Mouse (Mus musculus) kidney, embryonic 15.5 days (tissue): ENCODE results near the gene Shisa4. TPM values are rescaled to one million over a fixed set of nuclear protein-coding genes. Genes with fewer than 3 reads are reported as not detected.

Experiments used
- ATAC-seq: fragments of 200-750 bp; cut with Nextera tagmentation; replicated peaks from 2 replicates; pipeline ENCODE4 v1.8.0; 2017; ENCODE audit warnings: moderate TSS enrichment; ENCODE audit not compliant: low FRiP score
- H3K27ac ChIP-seq: fragments of 300-500 bp; sonication (generic); 2 replicates; pipeline ENCODE4 v1.5.1; 2015; ENCODE audit warnings: mild to moderate bottlenecking, inconsistent platforms
- H3K27me3 ChIP-seq: fragments of 300-500 bp; sonication (generic); 2 replicates; pipeline ENCODE4 v1.6.1; 2015; ENCODE audit warnings: inconsistent platforms
- H3K36me3 ChIP-seq: fragments of 300-500 bp; sonication (generic); 2 replicates; pipeline ENCODE4 v1.6.1; 2015; ENCODE audit warnings: inconsistent platforms
- H3K4me1 ChIP-seq: fragments of 300-500 bp; sonication (generic); 2 replicates; pipeline ENCODE4 v1.6.1; 2015; ENCODE audit warnings: inconsistent platforms
- H3K4me2 ChIP-seq: fragments of 300-500 bp; sonication (generic); 2 replicates; pipeline ENCODE4 v1.6.1; 2015; ENCODE audit warnings: moderate library complexity, mild to moderate bottlenecking, inconsistent platforms
- H3K4me3 ChIP-seq: fragments of 300-500 bp; sonication (generic); replicated peaks from 2 replicates; pipeline ENCODE4 v1.5.1; 2015; ENCODE audit warnings: mild to moderate bottlenecking, inconsistent platforms
- H3K9ac ChIP-seq: fragments of 300-500 bp; sonication (generic); 2 replicates; pipeline ENCODE4 v1.6.1; 2015; ENCODE audit warnings: mild to moderate bottlenecking, inconsistent platforms
- H3K9me3 ChIP-seq: fragments of 300-500 bp; sonication (generic); replicated peaks from 2 replicates; pipeline ENCODE4 v1.6.1; 2016; ENCODE audit warnings: inconsistent platforms
- WGBS: fragments of 180-500 bp; shearing (Covaris S2); methylation state at CpG from one replicate; pipeline ENCODE4 v1.1.7; 2015; ENCODE audit warnings: mixed read lengths; 5-methylcytosine and 5-hydroxymethylcytosine counted together
- polyA plus RNA-seq: library from polyadenylated mRNA; unstranded; fragments of >200 nt; fragmentation: Nextera tagmentation; extraction: Ambion mirVana; gene quantifications from 2 replicates; pipeline ENCODE4 v1.2.1, GENCODE M21; 2015

The Shisa4 gene
- polyA plus RNA-seq, 1 experiment from 2014 or later, result 48.3 TPM

GRCm38 (mm10) chr1:135362115-135362514, 12.9 kb downstream of the Shisa4 start:
- Histone ChIP-seq H3K4me3 (no peak overlapping the region), H3K9ac (no peak overlapping the region), H3K4me2 (no peak overlapping the region), H3K9me3 (no peaks in the 10 kb centered on the region), H3K4me1 (peaks cover 6% of the 10 kb centered on the region; the same call in 1 of the 2 replicates), H3K36me3 (no peaks in the 10 kb centered on the region), H3K27me3 (no peaks in the 10 kb centered on the region), H3K27ac (no peak overlapping the region)
- ATAC-seq, result no peak

DNA sequence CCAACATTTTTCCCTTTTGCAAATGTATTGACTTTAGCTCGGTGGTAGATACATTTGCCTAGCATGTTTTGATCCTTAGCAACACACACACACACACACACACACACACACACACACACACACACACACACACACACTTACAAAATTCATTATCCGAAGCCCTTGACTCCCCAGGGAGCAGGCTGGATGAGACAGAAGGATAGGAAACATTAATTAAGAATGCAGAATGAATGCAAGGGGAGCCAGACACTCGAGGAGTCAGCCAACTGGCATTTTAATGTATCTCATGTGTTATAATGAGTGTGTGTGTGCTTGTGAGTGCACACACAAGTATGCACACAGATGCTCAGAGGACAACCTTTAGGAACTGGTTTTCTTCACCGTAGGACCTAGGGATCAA, 13.5 kb downstream of the Shisa4 start:
- Histone ChIP-seq H3K27ac (no peak overlapping the region), H3K4me3 (no peak overlapping the region), H3K27me3 (no peaks in the 10 kb centered on the region), H3K4me1 (peaks cover 6% of the 10 kb centered on the region; the same call in 1 of the 2 replicates), H3K4me2 (no peak overlapping the region), H3K9ac (no peak overlapping the region), H3K36me3 (no peaks in the 10 kb centered on the region), H3K9me3 (no peaks in the 10 kb centered on the region)
- 86% methylated on average over 4 of the region's 4 CpGs for WGBS
- ATAC-seq, result no peak

GRCm38 (mm10) chr1:135359071-135359470, 16.0 kb downstream of the Shisa4 start:
- H3K27me3 ChIP-seq, result no peaks in the 10 kb centered on the region

DNA sequence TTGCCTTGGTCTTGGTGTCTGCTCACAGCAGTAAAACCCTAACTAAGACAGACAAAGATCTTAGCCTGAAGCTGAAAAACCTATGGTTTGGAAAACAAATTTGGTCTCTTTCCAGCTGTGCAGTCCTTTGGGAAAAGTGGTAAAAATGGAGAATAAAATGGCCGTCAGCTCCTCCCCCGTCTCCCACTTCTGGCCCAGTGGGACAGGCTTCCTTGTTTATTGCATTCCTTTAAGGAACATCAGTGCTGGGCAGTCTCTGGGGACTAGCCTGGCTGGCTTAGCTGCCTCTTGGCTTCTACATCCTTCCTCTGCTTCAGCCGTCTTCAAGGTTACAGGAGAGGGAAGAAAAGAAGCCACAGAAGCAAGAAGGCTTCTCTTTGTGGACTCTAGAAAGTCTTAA, 23.1 kb downstream of the Shisa4 start:
- ATAC-seq, result no peak
- Histone ChIP-seq H3K36me3 (no peaks in the 10 kb centered on the region), H3K27ac (no peak overlapping the region), H3K4me3 (no peak overlapping the region), H3K4me2 (no peak overlapping the region), H3K4me1 (0 out of 2 replicates have a peak, but pooled peaks cover 4% of the 10 kb centered on the region), H3K9ac (no peak overlapping the region), H3K9me3 (no peaks in the 10 kb centered on the region), H3K27me3 (no peaks in the 10 kb centered on the region)
- 55% methylated on average over 3 of the region's 3 CpGs for WGBS

More at GRCm38 (mm10) chr1:135359071-135359470, 16.0 kb downstream of the Shisa4 start:
- WGBS, result 11% methylated on average over 2 of the region's 2 CpGs
- Histone ChIP-seq H3K4me2 (no peak overlapping the region), H3K4me1 (peaks cover 6% of the 10 kb centered on the region; the same call in 1 of the 2 replicates), H3K4me3 (no peak overlapping the region), H3K27ac (no peak overlapping the region), H3K36me3 (no peaks in the 10 kb centered on the region), H3K9ac (no peak overlapping the region), H3K9me3 (no peaks in the 10 kb centered on the region)
- ATAC-seq, result peak; percentile 49; the same call in 1 of the 2 replicates

DNA sequence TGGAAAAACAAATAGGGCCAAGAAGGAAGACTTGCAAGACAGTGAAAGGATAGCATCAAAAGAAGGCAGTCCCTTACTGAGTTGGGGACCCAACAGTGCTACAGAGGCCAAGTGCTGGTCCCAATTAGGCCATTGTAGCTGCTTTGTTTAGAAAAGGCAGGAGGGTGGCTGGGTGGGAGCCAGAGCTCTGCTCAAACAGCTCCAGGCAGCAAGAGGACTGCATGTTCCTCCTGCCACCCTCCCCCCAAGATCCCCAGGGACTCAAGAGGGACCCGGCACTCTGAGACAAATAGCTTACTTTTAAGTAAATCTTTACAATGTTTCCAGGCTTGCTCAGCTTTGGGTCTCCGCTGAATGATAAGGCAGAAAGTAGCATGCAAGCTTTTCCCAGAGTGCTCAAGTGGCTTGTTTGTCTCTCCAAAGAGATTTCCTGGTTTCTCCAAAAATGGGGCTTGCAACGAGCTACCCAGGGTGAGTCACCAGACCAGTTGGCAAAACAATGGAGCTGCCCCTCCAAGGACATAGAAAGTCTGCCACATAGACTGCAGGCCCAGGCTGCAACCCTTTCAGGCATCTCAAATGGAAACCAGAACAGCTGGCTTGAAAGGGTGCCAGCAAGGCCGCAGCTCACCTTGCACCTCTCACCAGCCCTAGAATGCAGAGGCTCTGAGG, 27.4 kb downstream of the Shisa4 start:
- Histone ChIP-seq H3K9ac (no peak overlapping the region), H3K4me3 (no peak overlapping the region), H3K36me3 (no peaks in the 10 kb centered on the region), H3K27ac (no peak overlapping the region), H3K9me3 (no peaks in the 10 kb centered on the region), H3K27me3 (no peaks in the 10 kb centered on the region), H3K4me1 (peaks cover 8% of the 10 kb centered on the region; the same call in 1 of the 2 replicates), H3K4me2 (no peak overlapping the region)
- no peak for ATAC-seq
- 52% methylated on average over 4 of the region's 4 CpGs for WGBS

DNA sequence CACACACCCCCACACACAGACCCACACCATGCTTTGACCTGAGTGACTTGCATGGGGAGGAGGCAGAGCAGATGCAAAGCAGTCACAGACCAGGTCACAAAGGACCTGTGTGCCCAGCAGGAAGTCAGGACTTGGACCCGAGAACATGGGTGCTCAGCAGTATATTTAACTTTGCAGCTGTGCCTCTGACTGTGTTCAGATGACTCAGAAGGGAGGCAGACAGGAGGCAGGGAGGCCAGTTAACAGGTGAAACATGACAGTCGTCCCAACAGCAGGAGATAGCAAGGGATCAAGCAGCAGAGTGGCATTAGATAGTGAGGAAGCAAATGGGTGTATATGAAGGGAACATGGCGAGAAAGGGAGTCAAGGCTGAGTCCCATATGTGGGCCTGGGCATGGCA, 28.1 kb downstream of the Shisa4 start:
- Histone ChIP-seq H3K4me2 (no peak overlapping the region), H3K27me3 (no peaks in the 10 kb centered on the region), H3K27ac (no peak overlapping the region), H3K9ac (no peak overlapping the region), H3K9me3 (no peaks in the 10 kb centered on the region), H3K4me3 (no peak overlapping the region), H3K4me1 (peaks cover 11% of the 10 kb centered on the region), H3K36me3 (no peaks in the 10 kb centered on the region)
- no peak for ATAC-seq
- 63% methylated on average over 3 of the region's 3 CpGs for WGBS

GRCm38 (mm10) chr1:135344026-135344425, 31.0 kb downstream of the Shisa4 start:
- Histone ChIP-seq H3K9ac (no peak overlapping the region), H3K4me1 (peaks cover 11% of the 10 kb centered on the region), H3K27ac (no peak overlapping the region), H3K9me3 (no peaks in the 10 kb centered on the region), H3K4me2 (no peak overlapping the region), H3K36me3 (no peaks in the 10 kb centered on the region), H3K27me3 (no peaks in the 10 kb centered on the region), H3K4me3 (no peak overlapping the region)
- WGBS, result 43% methylated on average over 4 of the region's 4 CpGs
- no peak for ATAC-seq

- H3K36me3 ChIP-seq, result no peaks in the 10 kb centered on the region
- no peak overlapping the region for H3K4me2 ChIP-seq
- no peak overlapping the region for H3K4me3 ChIP-seq
- no peak overlapping the region for H3K27ac ChIP-seq
- WGBS, result 39% methylated on average over 8 of the region's 8 CpGs
- H3K9me3 ChIP-seq, result no peaks in the 10 kb centered on the region
- 0 out of 2 replicates have a peak, but pooled peaks have one; percentile 36 for ATAC-seq
- H3K9ac ChIP-seq, result no peak overlapping the region
- H3K4me1 ChIP-seq, result peaks cover 7% of the 10 kb centered on the region
- H3K27me3 ChIP-seq, result no peaks in the 10 kb centered on the region
These were observed 33.1 kb downstream of the Shisa4 start for GRCm38 (mm10) chr1:135341947-135342346.

DNA sequence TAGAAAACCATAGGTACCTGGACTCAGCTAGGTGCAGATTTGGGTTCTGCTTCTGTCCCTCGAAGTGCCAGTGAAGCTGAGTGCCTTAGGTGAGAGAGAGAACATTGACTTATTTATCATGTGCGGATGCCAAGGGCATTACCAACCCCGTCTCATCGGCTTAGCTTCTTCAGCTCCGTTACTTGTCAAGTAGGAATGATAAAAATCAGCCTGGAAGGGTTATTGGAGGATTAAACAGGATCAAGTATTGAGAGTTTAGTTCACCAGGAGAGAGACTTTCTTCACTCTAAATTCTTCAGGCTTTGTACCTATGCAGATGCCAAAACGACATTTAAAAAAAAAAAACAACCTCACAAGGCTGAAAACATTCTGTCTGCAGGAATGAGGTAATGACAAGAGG, 44.5 kb downstream of the Shisa4 start:
- no peak overlapping the region for H3K9ac ChIP-seq
- WGBS, result 79% methylated on average over 6 of the region's 6 CpGs
- no peaks in the 10 kb centered on the region for H3K36me3 ChIP-seq
- H3K27me3 ChIP-seq, result peaks cover 4% of the 10 kb centered on the region; the same call in 1 of the 2 replicates
- H3K9me3 ChIP-seq, result no peaks in the 10 kb centered on the region
- no peak overlapping the region for H3K4me3 ChIP-seq
- no peak for ATAC-seq
- no peak overlapping the region for H3K4me2 ChIP-seq
- no peaks in the 10 kb centered on the region for H3K4me1 ChIP-seq
- H3K27ac ChIP-seq, result no peak overlapping the region

- Histone ChIP-seq H3K36me3 (no peaks in the 10 kb centered on the region), H3K4me1 (peaks cover 13% of the 10 kb centered on the region; the same call in 1 of the 2 replicates), H3K9me3 (no peaks in the 10 kb centered on the region), H3K4me3 (no peak overlapping the region), H3K27ac (no peak overlapping the region), H3K27me3 (peaks cover 7% of the 10 kb centered on the region; the same call in 1 of the 2 replicates), H3K9ac (no peak overlapping the region), H3K4me2 (no peak overlapping the region)
- 45% methylated on average over 5 of the region's 5 CpGs for WGBS
- ATAC-seq, result no peak
These were observed 46.7 kb downstream of the Shisa4 start for GRCm38 (mm10) chr1:135328368-135328767.

- Histone ChIP-seq H3K27ac (no peak overlapping the region), H3K9me3 (no peaks in the 10 kb centered on the region), H3K9ac (no peak overlapping the region), H3K27me3 (peaks cover 12% of the 10 kb centered on the region; the same call in 1 of the 2 replicates), H3K4me2 (no peak overlapping the region), H3K4me1 (peaks cover 13% of the 10 kb centered on the region; the same call in 1 of the 2 replicates), H3K36me3 (no peaks in the 10 kb centered on the region), H3K4me3 (no peak overlapping the region)
- WGBS, result 74% methylated on average over 2 of the region's 2 CpGs
- no peak for ATAC-seq
These were observed 49.1 kb downstream of the Shisa4 start for GRCm38 (mm10) chr1:135325934-135326333.

DNA sequence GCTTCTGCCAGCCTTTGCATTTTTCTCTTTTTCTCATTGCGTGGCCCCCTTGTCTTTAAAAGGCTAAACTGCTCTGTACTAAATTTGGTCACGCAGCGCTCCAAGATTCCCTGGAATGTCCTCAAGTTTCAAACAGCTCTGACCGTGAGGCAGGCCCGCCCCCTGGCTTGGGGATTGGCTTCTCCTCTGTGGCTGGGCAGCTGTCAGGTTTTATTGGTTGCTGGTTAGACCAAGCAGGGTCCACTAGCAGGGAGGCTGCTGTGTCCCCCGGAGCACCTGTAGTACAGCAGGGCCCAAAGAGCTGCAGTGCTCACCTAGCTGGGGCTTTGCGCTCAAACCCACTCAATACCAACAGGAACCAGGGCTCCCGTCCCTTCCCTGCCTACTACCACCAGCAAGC, 50.5 kb downstream of the Shisa4 start, which contains the start of gene Lmod1:
Gene Lmod1 (plus strand): TSS at position 237 of the 400 bp plus-strand sequence.
- peak within 1 kb of the TSS; percentile 19 for H3K4me3 ChIP-seq
- H3K27me3 ChIP-seq, result peaks cover 12% of the 10 kb centered on the region; the same call in 1 of the 2 replicates
- H3K27ac ChIP-seq, result no peak within 1 kb of the TSS
- H3K4me2 ChIP-seq, result peak within 1 kb of the TSS; percentile 54
- H3K9ac ChIP-seq, result no peak within 1 kb of the TSS
- no peaks in the 10 kb centered on the region for H3K36me3 ChIP-seq
- 8% methylated on average over 8 of the region's 8 CpGs for WGBS
- ATAC-seq, result peak; percentile 93
- H3K4me1 ChIP-seq, result peaks cover 13% of the 10 kb centered on the region; the same call in 1 of the 2 replicates
- no peaks in the 10 kb centered on the region for H3K9me3 ChIP-seq
